Mouse (Mus musculus) forebrain, postnatal 0 days (tissue): Measurements from ENCODE around the gene Uck2. TPM values are rescaled to one million over a fixed set of nuclear protein-coding genes. Genes with fewer than 3 reads are reported as not detected.
A peak's percentile ranks its signal among the peaks of the same experiment; 100 is the strongest.

ENCODE experiments used
- ATAC-seq: fragments of 200-750 bp; cut with Nextera tagmentation; 2 replicates; pipeline ENCODE4 v1.8.0; 2017; ENCODE audit warnings: mild to moderate bottlenecking, moderate library complexity
- DNase-seq: peaks from one replicate; pipeline ENCODE4 v3.0.0-alpha.2; 2015
- H3K27ac ChIP-seq: fragments of 300-500 bp; sonication (generic); 2 replicates; pipeline ENCODE4 v1.5.1; 2014; ENCODE audit warnings: low read depth, mild to moderate bottlenecking, antibody characterized with exemption, low read length, moderate library complexity, mixed read lengths
- H3K27me3 ChIP-seq: fragments of 300-500 bp; sonication (generic); 2 replicates; pipeline ENCODE4 v1.6.1; 2014; ENCODE audit warnings: mild to moderate bottlenecking, low read length, mixed read lengths; ENCODE audit not compliant: insufficient read depth
- H3K36me3 ChIP-seq: fragments of 300-500 bp; sonication (generic); 2 replicates; pipeline ENCODE4 v1.6.1; 2014; ENCODE audit warnings: mild to moderate bottlenecking, moderate library complexity; ENCODE audit not compliant: insufficient read depth
- H3K4me1 ChIP-seq: fragments of 300-500 bp; sonication (generic); 2 replicates; pipeline ENCODE4 v1.6.1; 2014; ENCODE audit warnings: antibody characterized with exemption; ENCODE audit not compliant: insufficient read depth
- H3K4me2 ChIP-seq: fragments of 300-500 bp; sonication (generic); 2 replicates; pipeline ENCODE4 v1.6.1; 2014; ENCODE audit warnings: low read depth, mild to moderate bottlenecking, moderate library complexity
- H3K4me3 ChIP-seq: fragments of 300-500 bp; sonication (generic); 2 replicates; pipeline ENCODE4 v1.5.1; 2014; ENCODE audit warnings: low read depth, low read length, mixed read lengths
- H3K9ac ChIP-seq: fragments of 300-500 bp; sonication (generic); 2 replicates; pipeline ENCODE4 v1.6.1; 2014; ENCODE audit warnings: mild to moderate bottlenecking
- H3K9me3 ChIP-seq: fragments of 300-500 bp; sonication (generic); 2 replicates; pipeline ENCODE4 v1.6.1; 2016; ENCODE audit warnings: low read length
- CTCF ChIP-seq: sonication (generic); IDR thresholded peaks from 2 replicates; pipeline ENCODE4 v1.5.1; 2016; ENCODE audit warnings: antibody characterized with exemption, control low read depth, low read depth
- WGBS: fragments of 180-500 bp; shearing (Covaris S2); extraction: QIAGEN DNeasy Blood & Tissue Kit; methylation state at CpG from one replicate; pipeline ENCODE4 v1.1.7; 2014; 5-methylcytosine and 5-hydroxymethylcytosine counted together
- polyA plus RNA-seq: library from polyadenylated mRNA; unstranded; fragments of >200 nt; fragmentation: Nextera tagmentation; extraction: Ambion mirVana; gene quantifications from 2 replicates; pipeline ENCODE4 v1.2.1, GENCODE M21; 2015
- total RNA-seq: library from RNA; depleted of rRNA; stranded (reverse); fragments of >200 nt; gene quantifications from 2 replicates; pipeline ENCODE4 v1.2.3, GENCODE M21; 2014

Gene Uck2
- total and polyA plus RNA-seq, 2 experiments from 2014 or later = 48.2 to 80.7 TPM

DNA sequence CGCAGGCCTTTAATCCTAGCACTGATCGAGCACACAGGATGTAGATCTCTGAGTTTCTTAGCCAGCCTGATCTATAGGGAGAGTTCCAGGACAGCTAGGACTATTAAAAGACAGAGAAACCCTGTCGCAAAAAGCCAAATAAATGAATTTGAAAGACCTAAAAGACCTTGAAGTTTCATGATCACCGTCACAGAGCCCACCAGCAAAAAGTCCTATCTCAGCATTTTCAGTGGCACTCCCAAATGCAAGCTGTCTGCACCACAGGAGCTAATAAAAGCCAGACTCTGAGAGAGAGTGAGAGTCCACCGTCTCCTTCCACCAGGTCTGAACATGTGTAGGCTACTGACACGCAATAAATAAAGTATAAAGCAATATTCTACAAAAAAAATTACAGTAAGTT, 6.7 kb downstream of the Uck2 start:
- Histone ChIP-seq H3K27me3 (no peaks in the 10 kb centered on the region), H3K4me2 (no peak overlapping the region), H3K9me3 (no peaks in the 10 kb centered on the region), H3K4me1 (peaks cover 6% of the 10 kb centered on the region; the same call in 1 of the 2 replicates), H3K36me3 (no peaks in the 10 kb centered on the region; the same call in 1 of the 2 replicates), H3K27ac (no peak overlapping the region), H3K4me3 (no peak overlapping the region), H3K9ac (no peak overlapping the region)
- 77% methylated on average over 6 of the region's 6 CpGs for WGBS
- ATAC-seq (no peak), DNase-seq (no peak)
- TF ChIP-seq CTCF = no peak

GRCm38 (mm10) chr1:167274646-167275390, 10.3 kb downstream of the Uck2 start:
- Histone ChIP-seq H3K4me2 (no peak overlapping the region), H3K27me3 (no peaks in the 10 kb centered on the region), H3K9ac (no peak overlapping the region), H3K36me3 (no peaks in the 10 kb centered on the region; the same call in 1 of the 2 replicates), H3K4me3 (no peak overlapping the region), H3K27ac (no peak overlapping the region), H3K9me3 (no peaks in the 10 kb centered on the region), H3K4me1 (peaks cover 17% of the 10 kb centered on the region)
- DNase-seq (no peak), ATAC-seq (no peak)
- TF ChIP-seq CTCF = no peak
- WGBS = 86% methylated on average over 12 of the region's 12 CpGs

GRCm38 (mm10) chr1:167273380-167274163, 11.5 kb downstream of the Uck2 start:
- Histone ChIP-seq H3K9me3 (no peaks in the 10 kb centered on the region), H3K4me1 (peaks cover 27% of the 10 kb centered on the region), H3K36me3 (no peaks in the 10 kb centered on the region; the same call in 1 of the 2 replicates), H3K27ac (no peak overlapping the region; the same call in 1 of the 2 replicates), H3K4me2 (no peak overlapping the region), H3K9ac (no peak overlapping the region), H3K4me3 (no peak overlapping the region), H3K27me3 (no peaks in the 10 kb centered on the region)
- WGBS = 65% methylated on average over 14 of the region's 14 CpGs
- no peak for ATAC-seq
- DNase-seq = no peak
- no peak for TF ChIP-seq CTCF

- H3K27me3 ChIP-seq = no peaks in the 10 kb centered on the region
- no peaks in the 10 kb centered on the region for H3K9me3 ChIP-seq
- no peaks in the 10 kb centered on the region; the same call in 1 of the 2 replicates for H3K36me3 ChIP-seq
- no peak overlapping the region for H3K4me3 ChIP-seq
- H3K9ac ChIP-seq = no peak overlapping the region
- TF ChIP-seq CTCF = no peak
- H3K27ac ChIP-seq = no peak overlapping the region
- no peak overlapping the region for H3K4me2 ChIP-seq
- ATAC-seq (no peak), DNase-seq (no peak)
- H3K4me1 ChIP-seq = peaks cover 27% of the 10 kb centered on the region
- WGBS = 67% methylated on average over 8 of the region's 8 CpGs
Observed at GRCm38 (mm10) chr1:167271841-167272240, 13.3 kb downstream of the Uck2 start.

DNA sequence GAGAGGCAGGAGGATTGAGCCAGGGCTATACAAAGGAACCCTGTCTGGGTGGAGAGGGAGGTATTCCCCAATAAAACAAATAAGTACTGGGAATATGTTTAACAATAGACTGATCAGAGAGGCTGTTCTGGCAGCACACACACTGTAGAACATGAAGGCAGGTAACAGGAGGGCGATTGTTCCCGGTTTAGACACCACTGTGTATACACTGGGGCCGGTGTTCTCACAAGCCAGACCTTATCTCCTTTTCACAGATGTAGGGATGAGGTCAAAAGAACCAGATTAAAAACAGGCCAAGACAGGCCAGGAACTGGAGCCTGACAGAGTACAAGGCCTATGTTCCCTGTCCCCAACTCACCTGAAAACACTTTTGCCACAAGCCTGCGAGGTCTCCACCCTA, 13.8 kb downstream of the Uck2 start:
- WGBS = 35% methylated on average over 4 of the region's 4 CpGs
- DNase-seq (no peak), ATAC-seq (no peak)
- Histone ChIP-seq H3K9ac (no peak overlapping the region), H3K4me1 (peaks cover 27% of the 10 kb centered on the region), H3K4me2 (no peak overlapping the region), H3K4me3 (no peak overlapping the region), H3K9me3 (no peaks in the 10 kb centered on the region), H3K27me3 (no peaks in the 10 kb centered on the region), H3K36me3 (no peaks in the 10 kb centered on the region; the same call in 1 of the 2 replicates), H3K27ac (peak overlapping the region; percentile 83; the same call in 1 of the 2 replicates)
- no peak for TF ChIP-seq CTCF

DNA sequence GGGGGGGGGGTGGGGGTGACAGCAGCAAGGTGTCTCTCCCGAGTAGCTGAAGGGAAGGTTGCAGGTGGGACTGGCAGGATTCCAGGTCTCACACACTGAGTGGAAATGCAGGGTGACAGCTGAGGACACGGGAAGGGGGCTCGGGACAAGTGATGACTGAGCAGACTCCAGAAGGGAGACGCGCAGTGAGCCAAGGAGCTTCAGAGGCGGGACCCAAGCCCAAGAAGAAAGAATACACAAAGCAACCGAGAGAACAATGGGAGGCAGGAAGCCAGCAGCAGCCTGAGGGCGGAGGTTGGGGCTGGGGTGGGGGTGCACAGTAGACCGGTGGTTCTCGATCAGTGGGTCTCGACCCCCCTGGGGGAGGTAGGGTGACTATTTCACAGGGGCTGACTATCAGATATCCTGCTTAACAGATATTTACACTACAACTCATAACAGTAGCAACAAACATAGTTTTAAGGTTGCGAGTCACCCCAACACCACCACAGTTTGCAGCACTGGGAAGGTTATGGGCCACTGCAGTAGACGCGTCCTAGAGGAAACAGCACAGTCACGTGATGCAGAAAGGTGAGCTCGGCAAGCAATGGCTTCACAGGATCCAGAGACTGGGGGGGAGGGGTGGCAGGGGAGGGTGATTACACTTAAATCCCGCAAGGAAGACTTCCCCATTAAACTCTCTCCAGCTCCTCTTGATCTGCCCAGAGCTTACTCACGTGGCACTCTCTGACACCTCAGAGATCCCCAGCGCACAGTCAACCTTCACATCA, 14.6 kb downstream of the Uck2 start:
- Histone ChIP-seq H3K9ac (peak overlapping the region; percentile 41), H3K9me3 (no peaks in the 10 kb centered on the region), H3K27ac (peak overlapping the region; percentile 83), H3K4me2 (peak overlapping the region; percentile 53), H3K4me1 (peaks cover 27% of the 10 kb centered on the region), H3K27me3 (no peaks in the 10 kb centered on the region), H3K4me3 (peak overlapping the region; percentile 20), H3K36me3 (no peaks in the 10 kb centered on the region; the same call in 1 of the 2 replicates)
- no peak for TF ChIP-seq CTCF
- DNase-seq (peak; percentile 76), ATAC-seq (peak; percentile 83)
- WGBS = 7% methylated on average over 19 of the region's 19 CpGs
